Mouse (Mus musculus) E14TG2a.4 (cell line): ENCODE data around the gene Iqschfp.

Experiments used
- CTCF ChIP-seq: conservative IDR thresholded peaks from 2 replicates; pipeline ENCODE4 v1.5.1; 2014; ENCODE audit warnings: low read length
- NANOG ChIP-seq: IDR thresholded peaks from 2 replicates; pipeline ENCODE4 v1.6.1; 2014; ENCODE audit warnings: borderline replicate concordance, low read length, mixed read lengths
- POU5F1 ChIP-seq: IDR thresholded peaks from 2 replicates; pipeline ENCODE4 v1.6.1; 2014; ENCODE audit warnings: low read length, borderline replicate concordance

DNA sequence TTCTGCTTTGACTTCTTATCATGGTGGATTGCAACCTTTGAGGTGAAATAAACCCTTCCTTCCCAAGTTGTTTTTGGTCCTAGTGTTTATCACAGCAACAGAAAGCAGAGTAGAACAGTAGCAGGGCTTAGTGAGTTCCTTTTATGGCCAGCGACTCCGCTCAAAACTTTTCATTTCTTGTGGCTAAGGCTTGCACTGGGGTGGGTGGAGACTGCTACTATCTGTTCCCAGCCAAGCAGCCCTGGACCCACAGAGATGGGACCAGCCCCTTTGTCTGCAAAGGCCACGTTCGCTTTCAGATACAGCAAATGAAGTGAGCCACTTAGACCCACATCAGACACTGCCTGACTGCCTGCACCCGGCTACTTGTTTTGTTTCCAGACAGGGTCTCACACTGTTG is 618.8 kb downstream of the Iqschfp start:
- TF ChIP-seq CTCF (no peak), NANOG (no peak), POU5F1 (no peak)
